Mouse (Mus musculus): ENCODE measurements around the gene Hdac9. TPM values are rescaled to one million over a fixed set of nuclear protein-coding genes. Genes with fewer than 3 reads are reported as not detected.
A peak's percentile ranks its signal among the peaks of the same experiment; 100 is the strongest.

Gene Hdac9
- polyA plus RNA-seq (2015; fragmentation: Nextera tagmentation; extraction: Ambion mirVana): 9.9 and 11.4 TPM in 2 replicates

GRCm38 (mm10) chr12:34916995-34917394, at the start of gene Hdac9:
Gene Hdac9 (minus strand): TSS chr12:34917095.
- Histone ChIP-seq H3K27ac (replicated peaks) (no peak within 1 kb of the TSS), H3K4me3 (replicated peaks) (no peak within 1 kb of the TSS), H3K27me3 (replicated peaks) (no peaks in the 10 kb centered on the region), H3K9ac (replicated peaks) (no peak within 1 kb of the TSS), H3K36me3 (no peaks in the 10 kb centered on the region), H3K4me2 (no peak within 1 kb of the TSS), H3K4me1 (no peaks in the 10 kb centered on the region), H3K9me3 (replicated peaks) (no peaks in the 10 kb centered on the region)
- ATAC-seq (ENCODE audit: low FRiP score): no peak
- WGBS: 26% methylated on average over 1 of the region's 1 CpGs

GRCm38 (mm10) chr12:34949066-34949706, 32.3 kb upstream of the Hdac9 start:
- Histone ChIP-seq H3K4me1 (no peaks in the 10 kb centered on the region), H3K27me3 (replicated peaks) (no peaks in the 10 kb centered on the region), H3K27ac (replicated peaks) (no peak overlapping the region), H3K9ac (replicated peaks) (no peak overlapping the region), H3K4me2 (no peak overlapping the region), H3K9me3 (replicated peaks) (no peaks in the 10 kb centered on the region), H3K36me3 (no peaks in the 10 kb centered on the region), H3K4me3 (replicated peaks) (no peak overlapping the region)
- ATAC-seq (ENCODE audit: low FRiP score): no peak
- 84% methylated on average over 6 of the region's 6 CpGs for whole genome bisulfite sequencing

GRCm38 (mm10) chr12:34937918-34938317, 21.0 kb upstream of the Hdac9 start:
- no peaks in the 10 kb centered on the region for H3K27me3 ChIP-seq (replicated peaks)
- no peak overlapping the region for H3K4me3 ChIP-seq (replicated peaks)
- no peak overlapping the region for H3K9ac ChIP-seq (replicated peaks)
- no peaks in the 10 kb centered on the region for H3K36me3 ChIP-seq
- no peak overlapping the region for H3K4me2 ChIP-seq
- no peaks in the 10 kb centered on the region for H3K4me1 ChIP-seq
- no peaks in the 10 kb centered on the region for H3K9me3 ChIP-seq (replicated peaks)
- WGBS: 92% methylated on average over 1 of the region's 1 CpGs
- H3K27ac ChIP-seq (replicated peaks): no peak overlapping the region
- no peak for ATAC-seq (ENCODE audit: low FRiP score)

- Histone ChIP-seq H3K36me3 (no peaks in the 10 kb centered on the region), H3K27ac (replicated peaks) (0 out of 2 replicates have a peak overlapping the region, but pooled peaks have one; percentile 28), H3K9ac (replicated peaks) (no peak overlapping the region), H3K9me3 (replicated peaks) (no peaks in the 10 kb centered on the region), H3K27me3 (replicated peaks) (no peaks in the 10 kb centered on the region; the same call in 1 of the 2 replicates), H3K4me1 (peaks cover 13% of the 10 kb centered on the region), H3K4me3 (replicated peaks) (peak overlapping the region; percentile 77), H3K4me2 (peak overlapping the region; percentile 90)
- ATAC-seq (ENCODE audit: low FRiP score): 0 out of 2 replicates have a peak, but pooled peaks have one; percentile 16
- WGBS: 47% methylated on average over 2 of the region's 2 CpGs
These were observed 8.9 kb downstream of the Hdac9 start for GRCm38 (mm10) chr12:34908008-34908407.

GRCm38 (mm10) chr12:34907506-34907850, 9.4 kb downstream of the Hdac9 start:
- ATAC-seq (ENCODE audit: low FRiP score): peak; percentile 81
- no peaks in the 10 kb centered on the region for H3K9me3 ChIP-seq (replicated peaks)
- H3K27ac ChIP-seq (replicated peaks): peak overlapping the region; percentile 82
- H3K4me1 ChIP-seq: peaks cover 13% of the 10 kb centered on the region
- H3K4me3 ChIP-seq (replicated peaks): peak overlapping the region; percentile 77
- no peaks in the 10 kb centered on the region; the same call in 1 of the 2 replicates for H3K27me3 ChIP-seq (replicated peaks)
- peak overlapping the region; percentile 90 for H3K4me2 ChIP-seq
- H3K36me3 ChIP-seq: no peaks in the 10 kb centered on the region
- 1% methylated on average over 10 of the region's 10 CpGs for WGBS
- peak overlapping the region; percentile 75 for H3K9ac ChIP-seq (replicated peaks)

GRCm38 (mm10) chr12:34906704-34907505, 10.0 kb downstream of the Hdac9 start:
- H3K27me3 ChIP-seq (replicated peaks): no peaks in the 10 kb centered on the region; the same call in 1 of the 2 replicates
- peak overlapping the region; percentile 77 for H3K4me3 ChIP-seq (replicated peaks)
- no peaks in the 10 kb centered on the region for H3K9me3 ChIP-seq (replicated peaks)
- under 1% methylated on average over 69 of the region's 107 CpGs for WGBS
- peak; percentile 93 for ATAC-seq (ENCODE audit: low FRiP score)
- H3K36me3 ChIP-seq: no peaks in the 10 kb centered on the region
- peak overlapping the region; percentile 90 for H3K4me2 ChIP-seq
- peak overlapping the region; percentile 75 for H3K9ac ChIP-seq (replicated peaks)
- H3K27ac ChIP-seq (replicated peaks): peak overlapping the region; percentile 82
- H3K4me1 ChIP-seq: peaks cover 13% of the 10 kb centered on the region

- Histone ChIP-seq H3K4me2 (peak overlapping the region; percentile 90), H3K9ac (replicated peaks) (peak overlapping the region; percentile 75), H3K36me3 (no peaks in the 10 kb centered on the region), H3K9me3 (replicated peaks) (no peaks in the 10 kb centered on the region), H3K27ac (replicated peaks) (peak overlapping the region; percentile 65; the same call in 1 of the 2 replicates), H3K4me1 (peaks cover 13% of the 10 kb centered on the region), H3K4me3 (replicated peaks) (peak overlapping the region; percentile 77), H3K27me3 (replicated peaks) (no peaks in the 10 kb centered on the region; the same call in 1 of the 2 replicates)
- ATAC-seq (ENCODE audit: low FRiP score): peak; percentile 16
- WGBS: under 1% methylated on average over 7 of the region's 10 CpGs
These were observed 10.6 kb downstream of the Hdac9 start for GRCm38 (mm10) chr12:34906376-34906703.

- 64% methylated on average over 8 of the region's 8 CpGs for WGBS
- Histone ChIP-seq H3K4me2 (no peak overlapping the region), H3K4me3 (replicated peaks) (no peak overlapping the region), H3K4me1 (no peaks in the 10 kb centered on the region), H3K9me3 (replicated peaks) (no peaks in the 10 kb centered on the region), H3K27ac (replicated peaks) (no peak overlapping the region), H3K27me3 (replicated peaks) (no peaks in the 10 kb centered on the region), H3K36me3 (no peaks in the 10 kb centered on the region), H3K9ac (replicated peaks) (no peak overlapping the region)
- no peak for ATAC-seq (ENCODE audit: low FRiP score)
These were observed 16.7 kb downstream of the Hdac9 start for GRCm38 (mm10) chr12:34900241-34900640.

GRCm38 (mm10) chr12:34894867-34895266, 22.0 kb downstream of the Hdac9 start:
- Histone ChIP-seq H3K9ac (replicated peaks) (no peak overlapping the region), H3K4me3 (replicated peaks) (no peak overlapping the region), H3K9me3 (replicated peaks) (no peaks in the 10 kb centered on the region), H3K36me3 (no peaks in the 10 kb centered on the region), H3K4me1 (no peaks in the 10 kb centered on the region), H3K4me2 (no peak overlapping the region), H3K27ac (replicated peaks) (no peak overlapping the region), H3K27me3 (replicated peaks) (no peaks in the 10 kb centered on the region)
- ATAC-seq (ENCODE audit: low FRiP score): no peak
- WGBS: 81% methylated on average over 5 of the region's 5 CpGs

GRCm38 (mm10) chr12:34888694-34889093, 28.2 kb downstream of the Hdac9 start:
- 85% methylated on average over 4 of the region's 4 CpGs for WGBS
- no peaks in the 10 kb centered on the region; the same call in 1 of the 2 replicates for H3K36me3 ChIP-seq

GRCm38 (mm10) chr12:34874926-34875325, 42.0 kb downstream of the Hdac9 start:
- Histone ChIP-seq H3K4me3 (replicated peaks) (no peak overlapping the region), H3K9me3 (replicated peaks) (no peaks in the 10 kb centered on the region), H3K9ac (replicated peaks) (no peak overlapping the region), H3K4me2 (no peak overlapping the region), H3K4me1 (0 out of 2 replicates have a peak, but pooled peaks cover 3% of the 10 kb centered on the region), H3K27ac (replicated peaks) (no peak overlapping the region), H3K27me3 (replicated peaks) (no peaks in the 10 kb centered on the region), H3K36me3 (no peaks in the 10 kb centered on the region)
- ATAC-seq (ENCODE audit: low FRiP score): no peak
- 78% methylated on average over 2 of the region's 2 CpGs for WGBS

More at GRCm38 (mm10) chr12:34888694-34889093, 28.2 kb downstream of the Hdac9 start:
- Histone ChIP-seq H3K4me3 (replicated peaks) (no peak overlapping the region), H3K9ac (replicated peaks) (no peak overlapping the region), H3K4me1 (no peaks in the 10 kb centered on the region), H3K4me2 (no peak overlapping the region), H3K27me3 (replicated peaks) (no peaks in the 10 kb centered on the region), H3K27ac (replicated peaks) (no peak overlapping the region), H3K9me3 (replicated peaks) (no peaks in the 10 kb centered on the region)
- ATAC-seq (ENCODE audit: low FRiP score): no peak

GRCm38 (mm10) chr12:34871028-34871427, 45.9 kb downstream of the Hdac9 start:
- Histone ChIP-seq H3K27me3 (replicated peaks) (no peaks in the 10 kb centered on the region), H3K4me3 (replicated peaks) (no peak overlapping the region), H3K27ac (replicated peaks) (no peak overlapping the region), H3K36me3 (no peaks in the 10 kb centered on the region), H3K4me2 (no peak overlapping the region), H3K9ac (replicated peaks) (no peak overlapping the region), H3K4me1 (0 out of 2 replicates have a peak, but pooled peaks cover 3% of the 10 kb centered on the region), H3K9me3 (replicated peaks) (no peaks in the 10 kb centered on the region)
- no peak for ATAC-seq (ENCODE audit: low FRiP score)
- WGBS: 41% methylated on average over 7 of the region's 7 CpGs

Measured in neural tube, embryonic 15.5 days (tissue).